Comparison of ENCODE assay signal across 10 mouse cellular contexts in the genomic region with DNA sequence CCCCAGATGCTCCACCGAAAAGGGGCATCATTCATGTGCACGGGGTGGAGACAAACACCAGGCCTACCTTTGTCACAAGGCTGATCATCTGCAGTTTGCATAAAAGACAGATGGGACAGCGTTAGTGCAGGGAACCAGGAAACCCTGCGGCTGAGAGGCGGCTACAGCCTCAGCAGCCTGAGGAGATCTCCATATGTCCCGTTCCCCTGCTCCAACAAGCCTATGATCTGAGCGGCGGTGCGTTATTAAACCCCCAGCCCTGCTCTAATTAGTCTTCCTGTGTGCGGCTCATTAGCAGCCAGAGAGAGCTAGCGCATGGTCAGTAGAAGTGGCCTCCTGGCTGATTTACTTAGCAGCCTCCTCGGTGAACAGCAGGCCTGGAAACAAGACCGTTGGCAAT. TPM values are rescaled to one million over a fixed set of nuclear protein-coding genes. Genes with fewer than 3 reads are reported as not detected.
DNase-seq lines count a peak whose midpoint lies in the region; ATAC-seq lines count a peak whose summit lies in the region.
"Had no signal": no experiment of that assay in that cellular context is flagged by ENCODE, and none has a peak within 500 bp of the region (broad histone marks: within the 10 kb centered on the region; RNA-seq: fewer than 3 reads in every experiment).

No protein-coding gene starts in this region.

- H3K27me3 ChIP-seq in hindbrain, embryonic 10.5 days (ENCODE audit: insufficient read depth, poor library complexity, severe bottlenecking) = no peaks in the 10 kb centered on the region
- no peaks in the 10 kb centered on the region for H3K27me3 ChIP-seq in midbrain, embryonic 13.5 days
- H3K27me3 ChIP-seq: limb, embryonic 15.5 days had no signal

- ATAC-seq in midbrain, embryonic 13.5 days = peak; percentile 61
- ATAC-seq in granulocyte monocyte progenitor cell, adult 5-6 weeks (replicated peaks; ENCODE audit: poor library complexity, severe bottlenecking) = no peak

- no peaks in the 10 kb centered on the region for H3K9me3 ChIP-seq in hindbrain, embryonic 10.5 days
- no peaks in the 10 kb centered on the region for H3K9me3 ChIP-seq in midbrain, embryonic 13.5 days
- H3K9me3 ChIP-seq: limb, embryonic 15.5 days had no signal

- DNase-seq in embryo, embryonic 10 days (ENCODE audit: low spot score) = peak; percentile 17
- no peak for DNase-seq in embryo, embryonic 9.5 days (ENCODE audit: extremely low spot score)
- DNase-seq in cerebellum, adult 9-10 months = peak; percentile 89
- no peak for DNase-seq in hindbrain, embryonic 10.5 days (ENCODE audit: low spot score)
- no peak for DNase-seq in ovary, postnatal 10 days (ENCODE audit: low spot score)
- no peak for DNase-seq in urinary bladder, adult 2 months (ENCODE audit: low spot score)

- WGBS in hindbrain, embryonic 10.5 days = 78% methylated on average over 13 of the region's 13 CpGs
- 60% methylated on average over 13 of the region's 13 CpGs for WGBS in midbrain, embryonic 13.5 days

- peak overlapping the region; percentile 73 for H3K27ac ChIP-seq in hindbrain, embryonic 10.5 days
- H3K27ac ChIP-seq in midbrain, embryonic 13.5 days = peak overlapping the region; percentile 83

- peaks cover 32% of the 10 kb centered on the region for H3K4me1 ChIP-seq in hindbrain, embryonic 10.5 days (replicated peaks)
- H3K4me1 ChIP-seq in midbrain, embryonic 13.5 days (replicated peaks) = peaks cover 26% of the 10 kb centered on the region

- H3K4me2 ChIP-seq in midbrain, embryonic 13.5 days (replicated peaks) = no peak overlapping the region
- H3K4me2 ChIP-seq: limb, embryonic 15.5 days had no signal

- no peak overlapping the region for H3K4me3 ChIP-seq in hindbrain, embryonic 10.5 days
- H3K4me3 ChIP-seq in midbrain, embryonic 13.5 days (replicated peaks) = no peak overlapping the region
- H3K4me3 ChIP-seq: limb, embryonic 15.5 days had no signal

- no peak overlapping the region; the same call in 1 of the 2 replicates for H3K9ac ChIP-seq in midbrain, embryonic 13.5 days (replicated peaks)
- H3K9ac ChIP-seq: limb, embryonic 15.5 days had no signal

- peaks cover 77% of the 10 kb centered on the region for H3K36me3 ChIP-seq in hindbrain, embryonic 10.5 days
- peaks cover 95% of the 10 kb centered on the region for H3K36me3 ChIP-seq in midbrain, embryonic 13.5 days

RNA-seq across cellular contexts. Expression of a gene that starts 18.1 kb away (rescaled TPM):
- 14.4 and 27.4 TPM in 2 replicates for polyA plus RNA-seq in hindbrain, embryonic 10.5 days (2016; fragmentation: Nextera tagmentation; extraction: Ambion mirVana)
- 45.3 and 46.4 TPM in 2 replicates for polyA plus RNA-seq in midbrain, embryonic 13.5 days (2015; fragmentation: Nextera tagmentation; extraction: Ambion mirVana)
- total RNA-seq in granulocyte monocyte progenitor cell, adult 5-6 weeks (2014; fragmentation: Nextera tagmentation) = not detected in 2 replicates
- total RNA-seq in granulocyte monocyte progenitor cell, adult 5-6 weeks (2017) = not detected in 2 replicates
- polyA plus RNA-seq in urinary bladder, adult 2 months (2012; rRNA removed) = 1.2 and 1.4 TPM in 2 replicates

RNA-seq across cellular contexts. Expression of a gene that starts 23.3 kb away (rescaled TPM):
- 11.6 and 12.4 TPM in 2 replicates for polyA plus RNA-seq in hindbrain, embryonic 10.5 days (2016; fragmentation: Nextera tagmentation; extraction: Ambion mirVana)
- polyA plus RNA-seq in midbrain, embryonic 13.5 days (2015; fragmentation: Nextera tagmentation; extraction: Ambion mirVana) = 11.3 and 11.8 TPM in 2 replicates
- total RNA-seq in granulocyte monocyte progenitor cell, adult 5-6 weeks (2014; fragmentation: Nextera tagmentation) = 3.9 and 4.3 TPM in 2 replicates
- 0.95 and 1.1 TPM in 2 replicates for total RNA-seq in granulocyte monocyte progenitor cell, adult 5-6 weeks (2017)
- polyA plus RNA-seq in urinary bladder, adult 2 months (2012; rRNA removed) = 55.8 and 62.7 TPM in 2 replicates

RNA-seq across cellular contexts. Expression of a gene that starts 26.1 kb away (rescaled TPM):
- polyA plus RNA-seq in hindbrain, embryonic 10.5 days (2016; fragmentation: Nextera tagmentation; extraction: Ambion mirVana) = not detected in 2 replicates
- not detected in 2 replicates for polyA plus RNA-seq in midbrain, embryonic 13.5 days (2015; fragmentation: Nextera tagmentation; extraction: Ambion mirVana)
- total RNA-seq in granulocyte monocyte progenitor cell, adult 5-6 weeks (2014; fragmentation: Nextera tagmentation) = not detected in 2 replicates
- not detected in 2 replicates for total RNA-seq in granulocyte monocyte progenitor cell, adult 5-6 weeks (2017)
- polyA plus RNA-seq in urinary bladder, adult 2 months (2012; rRNA removed) = not detected in 2 replicates
- polyA plus RNA-seq: heart, postnatal 0 days; limb, embryonic 15.5 days had no signal

RNA-seq across cellular contexts. Expression of a gene that starts 31.2 kb away (rescaled TPM):
- polyA plus RNA-seq in hindbrain, embryonic 10.5 days (2016; fragmentation: Nextera tagmentation; extraction: Ambion mirVana) = 0.12 and 0.35 TPM in 2 replicates
- 0.32 and 0.40 TPM in 2 replicates for polyA plus RNA-seq in midbrain, embryonic 13.5 days (2015; fragmentation: Nextera tagmentation; extraction: Ambion mirVana)
- total RNA-seq in granulocyte monocyte progenitor cell, adult 5-6 weeks (2014; fragmentation: Nextera tagmentation) = 0.26 and 1.1 TPM in 2 replicates
- 0.36 and 2.0 TPM in 2 replicates for total RNA-seq in granulocyte monocyte progenitor cell, adult 5-6 weeks (2017)
- polyA plus RNA-seq in urinary bladder, adult 2 months (2012; rRNA removed) = 15.3 and 19.8 TPM in 2 replicates

RNA-seq across cellular contexts. Expression of a gene that starts 43.3 kb away (rescaled TPM):
- polyA plus RNA-seq in hindbrain, embryonic 10.5 days (2016; fragmentation: Nextera tagmentation; extraction: Ambion mirVana) = 1.1 and 1.3 TPM in 2 replicates
- polyA plus RNA-seq in midbrain, embryonic 13.5 days (2015; fragmentation: Nextera tagmentation; extraction: Ambion mirVana) = 0.07 and 0.24 TPM in 2 replicates
- not detected in 2 replicates for total RNA-seq in granulocyte monocyte progenitor cell, adult 5-6 weeks (2014; fragmentation: Nextera tagmentation)
- total RNA-seq in granulocyte monocyte progenitor cell, adult 5-6 weeks (2017) = not detected in 2 replicates
- polyA plus RNA-seq in urinary bladder, adult 2 months (2012; rRNA removed) = 0.03 TPM in 1 of 2 replicates, not detected in the other

Comparison
In these comparisons a context has a peak if more than half of its experiments do, and no peak if none do; other contexts are left out.
1. DNase-seq: peak in embryo, embryonic 10 days (single experiment) and cerebellum, adult 9-10 months (single experiment); none in embryo, embryonic 9.5 days (single experiment), hindbrain, embryonic 10.5 days (single experiment), ovary, postnatal 10 days (single experiment) and urinary bladder, adult 2 months (single experiment).